Mouse (Mus musculus): ENCODE data around the gene Six1. TPM values are rescaled to one million over a fixed set of nuclear protein-coding genes. Genes with fewer than 3 reads are reported as not detected.
"Not testable (repeated sequence)": the region's sequence is repeated elsewhere in the genome, so short reads cannot be mapped to it uniquely, and the experiment has no call there.

Gene Six1
- 11.2 and 13.3 TPM in 2 replicates for polyA plus RNA-seq (2015; fragmentation: Nextera tagmentation; extraction: Ambion mirVana)

DNA sequence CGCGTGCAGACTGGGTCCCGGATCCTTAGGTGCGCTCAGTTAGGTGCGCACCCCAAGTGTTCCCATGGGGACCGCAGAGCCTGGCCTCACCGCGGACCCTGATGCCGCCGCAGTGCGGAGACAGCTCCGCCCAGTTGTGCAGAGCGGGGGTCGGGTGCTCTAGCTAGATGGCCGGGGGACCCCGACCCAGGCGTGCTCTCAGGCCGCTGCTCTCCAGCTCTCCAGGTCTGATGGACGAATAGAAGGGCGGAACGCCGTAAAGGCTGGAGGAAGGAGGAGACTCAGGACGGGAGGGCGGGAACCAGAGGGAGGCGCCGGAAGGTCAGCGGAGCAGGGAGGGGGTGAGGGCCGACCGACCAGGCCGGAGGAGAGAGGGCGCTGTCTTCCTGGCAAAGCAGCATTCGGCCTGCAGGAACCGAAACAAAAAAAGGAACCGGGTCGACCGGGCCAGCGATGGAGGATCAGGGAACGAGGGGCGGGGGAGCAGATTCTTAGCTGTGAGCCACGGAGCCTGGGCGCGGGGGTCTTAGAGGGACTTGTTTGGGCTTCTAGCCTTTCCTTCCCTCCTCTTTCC, at the start of gene Six1:
TSS of gene Six1 (minus strand) at position 220 of the 574 bp plus-strand sequence.
- no peak for DNase-seq (ENCODE audit: low spot score)

GRCm38 (mm10) chr12:73098593-73098992, 44.9 kb upstream of the Six1 start:
- no peak for DNase-seq (ENCODE audit: low spot score)

- DNase-seq (ENCODE audit: low spot score) = not testable (repeated sequence)
Observed at GRCm38 (mm10) chr12:73096177-73096576, 42.5 kb upstream of the Six1 start.

GRCm38 (mm10) chr12:73094605-73095004, 40.9 kb upstream of the Six1 start:
- no peak for DNase-seq (ENCODE audit: low spot score)

GRCm38 (mm10) chr12:73094189-73094588, 40.5 kb upstream of the Six1 start:
- DNase-seq (ENCODE audit: low spot score) = no peak

GRCm38 (mm10) chr12:73090672-73091335, 37.1 kb upstream of the Six1 start:
- DNase-seq (ENCODE audit: low spot score) = no peak

DNA sequence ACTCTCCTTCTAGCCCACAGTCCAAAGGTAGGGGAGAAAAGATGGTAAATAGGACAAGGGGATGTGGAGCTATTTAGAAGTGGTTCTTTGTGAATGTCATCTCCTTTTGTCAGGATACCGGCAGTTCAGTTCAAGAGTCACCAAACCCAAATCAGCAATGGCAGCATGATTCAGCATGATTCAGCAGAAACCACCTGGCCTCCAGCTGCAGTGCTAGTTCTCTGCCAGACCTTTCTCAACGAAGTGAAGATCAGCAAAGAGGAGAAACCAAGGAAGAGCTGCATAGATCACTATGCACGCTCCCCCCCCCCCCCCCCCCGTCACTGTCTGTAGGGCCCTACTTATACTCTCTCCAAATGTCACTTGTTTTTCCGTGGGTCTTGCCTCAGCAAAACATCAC, 35.2 kb upstream of the Six1 start:
- DNase-seq (ENCODE audit: low spot score) = peak; percentile 10

DNA sequence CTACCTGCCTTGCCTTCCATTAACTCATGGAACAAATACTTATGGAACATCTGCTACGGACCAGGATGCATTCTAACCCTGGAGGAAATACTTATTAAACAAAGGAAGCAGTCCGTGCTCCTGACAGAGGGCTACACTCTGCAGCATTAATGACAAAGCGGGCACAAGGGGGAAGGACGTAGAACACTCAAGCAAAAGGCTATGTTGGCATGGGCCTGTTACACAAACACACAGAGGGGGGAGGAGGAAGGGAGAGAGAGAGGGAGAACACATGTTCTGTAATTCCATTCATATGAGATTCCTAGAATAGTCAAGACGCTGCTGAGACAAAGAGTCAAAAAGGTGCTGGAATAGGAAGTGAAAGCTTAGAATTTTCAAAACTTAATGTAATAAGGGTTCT, 34.8 kb upstream of the Six1 start:
- DNase-seq (ENCODE audit: low spot score) = no peak

DNA sequence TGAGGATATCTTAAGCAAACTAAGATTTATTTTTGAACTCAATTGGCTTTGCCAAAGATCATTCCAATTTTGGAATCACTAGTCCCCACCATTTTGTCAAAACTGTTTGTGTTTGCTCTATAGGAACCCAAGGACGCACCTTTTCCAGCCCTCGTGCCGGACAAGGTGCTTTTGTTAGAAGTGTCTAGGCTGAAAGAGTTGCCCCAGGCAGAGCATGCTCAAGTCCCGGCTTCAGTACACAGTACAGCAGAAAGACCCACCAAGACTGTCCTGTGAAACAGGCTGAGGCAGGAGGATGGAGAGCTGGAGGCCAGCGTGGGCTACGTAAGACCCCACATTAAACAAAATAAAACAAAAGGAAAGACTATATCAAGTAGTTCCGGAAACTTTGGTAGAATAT, 33.4 kb upstream of the Six1 start:
- DNase-seq (ENCODE audit: low spot score) = no peak

GRCm38 (mm10) chr12:73085739-73086630, 32.3 kb upstream of the Six1 start:
- DNase-seq (ENCODE audit: low spot score) = no peak

DNA sequence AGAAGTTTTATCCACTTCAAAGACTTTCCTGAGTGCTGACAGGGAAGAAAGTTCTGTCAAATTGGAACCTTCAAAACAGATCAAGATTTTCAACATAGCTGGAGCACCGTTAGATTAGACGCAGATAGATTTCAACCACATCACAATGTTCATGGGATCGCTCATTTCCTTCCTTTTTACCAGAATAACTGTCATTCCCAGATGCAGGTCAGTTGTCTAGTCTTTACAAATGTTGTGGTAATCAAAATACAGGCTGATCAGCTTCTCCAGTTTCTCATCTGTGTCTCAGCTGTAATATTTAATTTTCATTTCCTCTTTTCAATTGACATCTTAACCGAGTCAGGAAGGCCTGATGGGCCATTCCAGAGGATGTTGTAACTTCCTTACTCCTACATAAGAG, 30.1 kb upstream of the Six1 start:
- no peak for DNase-seq (ENCODE audit: low spot score)

DNA sequence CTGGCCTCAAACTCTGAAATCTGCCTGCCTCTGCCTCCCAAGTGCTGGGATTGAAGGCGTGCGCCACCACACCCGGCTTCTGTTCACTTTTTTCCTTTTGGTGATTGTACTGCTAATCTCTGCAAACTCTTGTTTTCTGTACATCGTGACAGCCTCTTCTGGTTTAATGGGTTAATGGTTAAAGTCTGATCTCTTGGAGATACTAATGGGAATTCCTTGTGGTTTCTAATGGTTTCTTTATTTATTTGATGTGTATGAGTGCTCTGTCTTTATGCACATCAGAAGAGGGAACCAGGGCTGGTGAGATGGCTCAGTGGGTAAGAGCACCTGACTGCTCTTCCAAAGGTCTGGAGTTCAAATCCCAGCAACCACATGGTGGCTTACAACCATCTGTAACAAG, 28.1 kb upstream of the Six1 start:
- not testable (repeated sequence) for DNase-seq (ENCODE audit: low spot score)

DNA sequence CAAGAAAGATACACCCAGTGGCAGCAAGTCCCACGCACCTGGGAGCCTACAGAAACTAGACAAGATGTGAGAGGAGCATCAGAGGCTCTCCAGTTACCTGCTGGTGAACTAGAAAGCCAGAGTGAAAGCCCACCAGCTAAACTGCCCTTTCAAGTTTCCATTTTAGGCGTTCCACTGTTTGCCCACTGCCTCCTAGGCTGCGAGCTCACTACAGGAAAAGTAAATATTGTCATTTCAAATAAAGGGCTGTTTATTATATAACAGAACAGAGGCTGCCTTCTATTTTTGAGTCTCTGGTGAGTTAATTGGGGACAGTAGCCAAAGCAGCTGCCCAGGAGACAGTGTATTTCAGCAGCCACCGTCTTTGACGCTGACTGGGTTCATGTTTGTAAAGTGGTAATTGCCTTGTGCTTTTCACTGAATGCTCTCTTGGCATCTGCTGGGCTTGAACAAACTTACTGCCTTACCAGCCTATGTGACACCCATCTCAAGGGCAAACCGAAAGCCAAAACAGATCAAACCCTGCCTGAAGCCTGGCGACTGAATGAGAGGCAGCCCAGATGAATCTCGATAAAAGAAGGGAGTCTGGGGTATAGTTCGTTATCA, 7.2 kb upstream of the Six1 start:
- DNase-seq (ENCODE audit: low spot score) = no peak

- no peak for DNase-seq (ENCODE audit: low spot score)
Observed at GRCm38 (mm10) chr12:73057492-73057891, 3.8 kb upstream of the Six1 start.

DNA sequence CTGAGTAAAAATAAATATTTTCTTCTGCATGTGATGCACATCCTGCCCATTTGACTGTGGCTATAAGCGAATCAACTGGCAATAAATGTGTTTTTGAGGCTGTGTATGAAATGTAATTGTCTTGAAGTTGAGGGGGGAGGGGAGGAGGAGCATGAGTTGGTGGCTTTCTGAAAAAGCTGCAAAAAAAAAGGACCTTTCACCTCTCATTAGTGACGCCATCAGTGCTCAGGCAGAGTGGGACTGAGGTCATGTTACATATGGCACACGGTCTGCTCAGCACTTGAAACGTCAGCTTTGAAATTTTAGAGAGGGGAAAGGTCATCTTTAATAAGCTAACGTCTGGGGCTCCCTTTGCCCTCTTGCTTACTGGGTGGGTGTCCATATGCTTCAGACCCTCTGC, 1.8 kb upstream of the Six1 start:
- DNase-seq (ENCODE audit: low spot score) = no peak

GRCm38 (mm10) chr12:73054576-73055185, 994 bp upstream of the Six1 start:
- DNase-seq (ENCODE audit: low spot score) = no peak

DNA sequence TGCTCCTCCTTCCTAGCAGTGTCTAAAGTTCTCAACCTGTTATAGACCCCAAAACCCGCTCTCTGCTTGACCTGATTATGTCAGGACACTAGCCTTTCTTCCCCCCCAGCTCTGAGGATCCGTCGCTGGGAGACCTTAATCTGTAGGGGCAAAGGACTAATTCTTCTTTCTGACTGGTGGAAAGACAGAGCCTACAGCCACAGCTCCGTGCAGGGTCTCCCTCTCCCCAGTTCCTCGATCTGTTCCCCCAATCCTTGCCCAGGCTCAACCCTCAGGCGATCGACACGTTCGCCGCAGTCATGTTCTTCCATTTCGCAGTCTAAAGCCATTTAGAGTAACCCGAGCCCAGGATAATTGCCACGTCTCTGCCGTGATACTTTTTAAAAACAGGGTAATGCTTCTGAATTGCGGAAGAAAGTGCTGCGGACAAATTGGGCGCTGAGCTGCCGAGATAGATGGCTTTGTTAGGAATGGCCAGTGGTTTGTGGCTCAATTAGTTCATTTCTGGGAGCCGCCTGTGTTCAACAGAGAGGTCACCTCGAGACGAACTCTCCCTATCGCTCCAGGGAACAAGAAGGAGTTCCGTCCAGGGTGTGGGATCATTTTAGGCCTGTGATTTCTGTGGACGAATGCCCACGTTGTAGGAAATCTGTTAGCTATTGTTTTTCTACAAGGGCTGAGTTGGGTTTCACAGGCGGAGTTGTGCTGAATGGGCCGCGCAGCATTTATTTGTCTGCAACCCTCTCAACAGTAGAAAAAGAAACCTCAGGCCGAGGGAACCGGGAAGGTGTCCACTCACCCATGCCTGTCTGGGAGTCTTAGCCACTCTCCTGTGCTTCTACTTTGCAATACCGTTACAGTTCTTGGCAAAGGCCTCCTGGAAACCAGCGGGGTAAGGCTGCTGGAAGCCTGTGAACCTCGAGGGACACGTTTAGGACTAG, 766 bp downstream of the Six1 start:
- no peak for DNase-seq (ENCODE audit: low spot score)

- no peak for DNase-seq (ENCODE audit: low spot score)
Observed at GRCm38 (mm10) chr12:73052036-73052650, 1.5 kb downstream of the Six1 start.

- no peak for DNase-seq (ENCODE audit: low spot score)
Observed at GRCm38 (mm10) chr12:73050811-73051580, 2.7 kb downstream of the Six1 start.

Data from thymus, postnatal 0 days (tissue).